Mouse (Mus musculus) olfactory bulb, adult 2 months (tissue): ENCODE data around the gene Mier2.

ENCODE experiments used
- CTCF ChIP-seq: fragments of 200-500 bp; IDR thresholded peaks from 2 replicates; pipeline ENCODE4 v1.5.1; 2012; ENCODE audit warnings: low read depth, mild to moderate bottlenecking, low read length, moderate library complexity; ENCODE audit not compliant: insufficient read depth
- POLR2A ChIP-seq: fragments of 200-500 bp; IDR thresholded peaks from 2 replicates; pipeline ENCODE4 v1.6.1; 2012; ENCODE audit warnings: mild to moderate bottlenecking, low read depth, low read length, moderate library complexity; ENCODE audit not compliant: insufficient read depth

- TF ChIP-seq CTCF, result no peak
- no peak for TF ChIP-seq POLR2A
These were observed 30.7 kb upstream of the Mier2 start for GRCm38 (mm10) chr10:79585723-79586122.
